Mouse (Mus musculus) MEL (cell line): ENCODE measurements around the gene Gapdh. TPM values are rescaled to one million over a fixed set of nuclear protein-coding genes. Genes with fewer than 3 reads are reported as not detected.

ENCODE experiments used
- DNase-seq: peaks from one replicate; pipeline ENCODE4 v3.0.0; 2011; ENCODE audit warnings: low read depth, low spot score
- H3K27ac ChIP-seq: 2 replicates; pipeline ENCODE4 v1.5.1; 2012; ENCODE audit warnings: low read depth, mild to moderate bottlenecking, control low read depth, low read length, moderate library complexity; ENCODE audit not compliant: control insufficient read depth
- H3K27me3 ChIP-seq, 2 experiments: fragments of 150-350 bp in 1 of 2; sonication (generic) in 1 of 2; 2 replicates each; pipeline ENCODE4 v1.6.1; 2012; ENCODE audit warnings: low read length in 2 of 2, mild to moderate bottlenecking in 2 of 2, improper control_type of control experiment in 1 of 2, moderate library complexity in 1 of 2; ENCODE audit not compliant: insufficient read depth in 2 of 2, control insufficient read depth in 1 of 2
- H3K36me3 ChIP-seq, 2 experiments: 2 replicates each; pipeline ENCODE4 v1.6.1; 2012 to 2014; ENCODE audit warnings: low read length in 2 of 2, improper control_type of control experiment in 1 of 2, inconsistent platforms in 1 of 2, mild to moderate bottlenecking in 1 of 2; ENCODE audit not compliant: insufficient read depth in 2 of 2, control insufficient read depth in 1 of 2
- H3K4me1 ChIP-seq, 2 experiments: fragments of 150-350 bp in 1 of 2; sonication (generic) in 1 of 2; 2 replicates each; pipeline ENCODE4 v1.6.1; 2012; ENCODE audit warnings: low read length in 2 of 2, improper control_type of control experiment in 1 of 2, mild to moderate bottlenecking in 1 of 2; ENCODE audit not compliant: insufficient read depth in 2 of 2, control insufficient read depth in 1 of 2
- H3K4me3 ChIP-seq, 2 experiments: fragments of 150-350 bp in 1 of 2; sonication (generic) in 1 of 2; 2 replicates each; pipeline ENCODE4 v1.5.1; 2012; ENCODE audit warnings: low read depth in 2 of 2, low read length in 2 of 2, mild to moderate bottlenecking in 2 of 2, moderate library complexity in 2 of 2, control low read depth in 1 of 2, improper control_type of control experiment in 1 of 2; ENCODE audit not compliant: control insufficient read depth in 1 of 2, insufficient read depth in 1 of 2
- H3K79me2 ChIP-seq: 2 replicates; pipeline ENCODE4 v1.6.1; 2012; ENCODE audit warnings: mild to moderate bottlenecking, low read length, moderate library complexity; ENCODE audit not compliant: control insufficient read depth, poor library complexity, insufficient read depth
- H3K9ac ChIP-seq: 2 replicates; pipeline ENCODE4 v1.6.1; 2012; ENCODE audit warnings: low read depth, mild to moderate bottlenecking, control low read depth, low read length, moderate library complexity; ENCODE audit not compliant: control insufficient read depth, poor library complexity, severe bottlenecking
- H3K9me3 ChIP-seq: fragments of 150-350 bp; sonication (generic); replicated peaks from 2 replicates; pipeline ENCODE4 v1.6.1; 2012; ENCODE audit warnings: mild to moderate bottlenecking, low read length, improper control_type of control experiment, moderate library complexity; ENCODE audit not compliant: insufficient read depth
- CHD1 ChIP-seq: IDR thresholded peaks from 2 replicates; pipeline ENCODE4 v1.6.1; 2012; ENCODE audit warnings: low read depth, mild to moderate bottlenecking, inconsistent platforms, low read length, improper control_type of control experiment
- CHD2 ChIP-seq: IDR thresholded peaks from 2 replicates; pipeline ENCODE4 v1.6.1; 2011; ENCODE audit warnings: low read length, improper control_type of control experiment
- CTCF ChIP-seq, 3 experiments: IDR thresholded peaks in 2 of 3; conservative IDR thresholded peaks in 1 of 3; 2 replicates each; pipeline ENCODE4 v1.5.1; 2011 to 2012; ENCODE audit warnings: low read length in 3 of 3, low read depth in 2 of 3, mild to moderate bottlenecking in 2 of 3, improper control_type of control experiment in 1 of 3, inconsistent platforms in 1 of 3, mixed read lengths in 1 of 3, moderate library complexity in 1 of 3; ENCODE audit not compliant: control insufficient read depth in 1 of 3, insufficient read depth in 1 of 3, poor library complexity in 1 of 3, severe bottlenecking in 1 of 3
- GATA1 ChIP-seq: IDR thresholded peaks from 2 replicates; pipeline ENCODE4 v1.6.1; 2011; ENCODE audit warnings: low read depth, low read length, improper control_type of control experiment
- MYB ChIP-seq: IDR thresholded peaks from 2 replicates; pipeline ENCODE4 v1.6.1; 2011; ENCODE audit warnings: mild to moderate bottlenecking, low read depth, low read length, improper control_type of control experiment
- POLR2A ChIP-seq, 2 experiments: IDR thresholded peaks; 2 replicates each; pipeline ENCODE4 v1.6.1; 2011 to 2012; ENCODE audit warnings: low read length in 2 of 2, mild to moderate bottlenecking in 2 of 2, control low read depth in 1 of 2, improper control_type of control experiment in 1 of 2, low read depth in 1 of 2, moderate library complexity in 1 of 2; ENCODE audit not compliant: control insufficient read depth in 1 of 2, insufficient read depth in 1 of 2, poor library complexity in 1 of 2
- POLR2AphosphoS2 ChIP-seq: IDR thresholded peaks from 2 replicates; pipeline ENCODE4 v1.6.1; 2011; ENCODE audit warnings: low read length, improper control_type of control experiment
- RAD21 ChIP-seq: IDR thresholded peaks from 2 replicates; pipeline ENCODE4 v1.6.1; 2011; ENCODE audit warnings: mild to moderate bottlenecking, low read depth, low read length, improper control_type of control experiment
- RCOR1 ChIP-seq: IDR thresholded peaks from 2 replicates; pipeline ENCODE4 v1.6.1; 2012; ENCODE audit warnings: low read depth, mild to moderate bottlenecking, inconsistent platforms, low read length, improper control_type of control experiment
- SMC3 ChIP-seq: IDR thresholded peaks from 2 replicates; pipeline ENCODE4 v1.6.1; 2011; ENCODE audit warnings: low read depth, low read length, improper control_type of control experiment
- UBTF ChIP-seq: IDR thresholded peaks from 2 replicates; pipeline ENCODE4 v1.6.1; 2012; ENCODE audit warnings: low read depth, mild to moderate bottlenecking, inconsistent platforms, low read length, improper control_type of control experiment, moderate library complexity, borderline replicate concordance; ENCODE audit not compliant: insufficient read depth
- USF1 ChIP-seq: IDR thresholded peaks from 2 replicates; pipeline ENCODE4 v1.6.1; 2014; ENCODE audit warnings: low read depth, mild to moderate bottlenecking, inconsistent platforms, low read length, improper control_type of control experiment, moderate library complexity
- ZC3H11A ChIP-seq: IDR thresholded peaks from 2 replicates; pipeline ENCODE4 v1.6.1; 2012; ENCODE audit warnings: low read depth, mild to moderate bottlenecking, inconsistent platforms, low read length, improper control_type of control experiment
- ZKSCAN1 ChIP-seq: IDR thresholded peaks from 2 replicates; pipeline ENCODE4 v1.6.1; 2012; ENCODE audit warnings: low read depth, mild to moderate bottlenecking, inconsistent platforms, low read length, improper control_type of control experiment, moderate library complexity
- polyA plus RNA-seq, 2 experiments: library from polyadenylated mRNA; stranded (reverse) in 1 of 2; unstranded in 1 of 2; fragments of >175 nt in 1 of 2; fragments of >200 nt in 1 of 2; gene quantifications; 2 replicates each; pipeline versions ENCODE4 v1.2.1 to v1.2.4; 2012; ENCODE audit warnings: low replicate concordance in 2 of 2, low read depth in 1 of 2; ENCODE audit not compliant: insufficient read length in 2 of 2, insufficient read depth in 1 of 2, missing spikeins in 1 of 2
- total RNA-seq: library from RNA; depleted of rRNA; stranded (reverse); fragments of 300-350 nt; gene quantifications from 2 replicates; pipeline ENCODE4 v1.2.3, GENCODE M21; 2012

Gapdh gene
- total and polyA plus RNA-seq, 3 experiments = 723 to 1,834 TPM; not detected in 1

DNA sequence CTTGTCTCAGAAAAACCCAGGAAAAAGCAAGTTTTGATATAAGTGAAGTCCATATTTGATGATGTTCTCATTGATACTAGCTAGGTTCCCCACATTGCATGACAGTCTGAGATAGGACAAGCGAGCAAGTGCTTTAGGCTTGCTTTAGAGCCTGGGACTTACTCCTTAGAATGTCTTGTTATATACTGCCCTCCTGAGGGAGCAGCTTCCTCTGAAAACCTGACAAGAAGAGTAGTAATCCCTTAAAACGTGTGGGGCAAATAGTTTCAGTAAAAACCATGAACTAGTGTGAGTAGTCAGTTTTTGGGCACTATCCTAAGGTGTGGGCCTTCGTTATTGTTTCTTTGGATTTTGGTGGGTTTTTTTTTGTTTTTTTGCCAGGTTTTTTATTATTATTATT, 23.1 kb downstream of the Gapdh start:
- DNase-seq = peak; percentile 61
- Histone ChIP-seq H3K9me3 (no peaks in the 10 kb centered on the region), H3K27me3 (no peaks in the 10 kb centered on the region), H3K9ac (no peak overlapping the region), H3K4me1 (0 out of 4 replicates have a peak, but pooled peaks cover 0 to 10% of the 10 kb centered on the region in 2 experiments), H3K79me2 (peaks cover 6% of the 10 kb centered on the region; the same call in 1 of the 2 replicates), H3K4me3 (no peak overlapping the region), H3K36me3 (peaks cover 0 to 5% of the 10 kb centered on the region in 2 experiments; a peak in 2 of 4 replicates), H3K27ac (no peak overlapping the region)
- TF ChIP-seq RAD21 = peak; percentile 42
- peak; percentile 28; the same call in 1 of the 2 replicates for TF ChIP-seq ZC3H11A
- 0 out of 4 replicates have a peak, but pooled peaks of 1 of the 2 experiments have one; percentile 7 for TF ChIP-seq POLR2A (IDR thresholded peaks at IDR 0.05; ENCODE audit: control insufficient read depth in 1 of 2, insufficient read depth in 1 of 2, low read depth in 1 of 2, low read length in 2 of 2, poor library complexity in 1 of 2)
- TF ChIP-seq POLR2AphosphoS2 = peak; percentile 34; the same call in 1 of the 2 replicates
- TF ChIP-seq CHD2 = no peak
- peak; percentile 54 for TF ChIP-seq SMC3
- peak in 2 of 3 experiments; percentile 24 to 59; a peak in 3 of 6 replicates for TF ChIP-seq CTCF (IDR thresholded peaks at IDR 0.05 in 2 of 3, conservative IDR thresholded peaks at IDR 0.05 in 1 of 3; ENCODE audit: control insufficient read depth in 1 of 3, insufficient read depth in 1 of 3, low read depth in 2 of 3, low read length in 3 of 3, poor library complexity in 1 of 3, severe bottlenecking in 1 of 3)
- no peak for TF ChIP-seq ZKSCAN1
- no peak for TF ChIP-seq GATA1

DNA sequence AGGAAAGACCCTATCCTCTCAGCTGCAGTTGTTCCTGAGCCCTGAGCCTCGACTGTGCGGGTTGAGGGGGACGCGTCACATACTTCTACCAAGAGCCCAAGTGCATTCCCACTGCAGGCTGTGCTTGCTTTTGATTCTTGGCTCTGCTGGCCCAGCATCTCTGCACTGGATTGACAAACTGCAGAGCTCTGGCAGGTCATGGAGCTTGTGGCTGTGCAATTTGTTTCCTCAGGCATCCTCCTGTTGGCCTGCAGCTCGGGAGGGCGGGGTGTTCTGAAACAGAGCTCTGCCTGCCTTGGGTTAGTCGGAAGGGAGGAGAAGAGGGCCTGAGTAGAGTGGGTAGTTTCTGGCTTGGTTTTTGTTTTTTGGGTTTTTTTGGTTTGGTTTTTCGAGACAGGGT, 23.8 kb downstream of the Gapdh start:
- Histone ChIP-seq H3K9me3 (no peaks in the 10 kb centered on the region), H3K27me3 (no peaks in the 10 kb centered on the region), H3K4me1 (0 out of 4 replicates have a peak, but pooled peaks cover 0 to 10% of the 10 kb centered on the region in 2 experiments), H3K79me2 (peaks cover 9% of the 10 kb centered on the region), H3K27ac (no peak overlapping the region), H3K4me3 (no peak overlapping the region), H3K9ac (no peak overlapping the region), H3K36me3 (peaks cover 0 to 5% of the 10 kb centered on the region in 2 experiments; a peak in 2 of 4 replicates)
- DNase-seq = no peak
- no peak for TF ChIP-seq MYB

DNA sequence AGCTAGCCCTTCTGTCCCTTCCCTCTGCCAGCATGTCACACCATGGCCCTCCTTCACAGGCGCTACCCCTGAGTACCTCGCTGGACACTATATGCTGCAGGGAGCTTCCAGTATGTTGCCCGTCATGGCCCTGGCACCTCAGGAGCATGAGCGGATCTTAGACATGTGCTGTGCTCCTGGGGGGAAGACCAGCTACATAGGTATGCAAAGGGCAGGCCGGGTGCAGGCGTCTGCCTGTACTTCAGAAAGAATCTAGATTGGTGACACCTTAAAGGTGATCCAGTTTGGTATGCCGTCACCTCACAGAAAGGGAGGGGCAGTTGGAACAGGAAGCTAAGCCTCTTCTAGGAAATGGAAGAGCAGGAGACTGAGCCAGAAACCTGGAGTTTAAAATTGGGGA, 26.5 kb downstream of the Gapdh start:
- Histone ChIP-seq H3K9me3 (no peaks in the 10 kb centered on the region), H3K27me3 (no peaks in the 10 kb centered on the region), H3K4me3 (no peak overlapping the region)
- TF ChIP-seq UBTF (no peak), USF1 (no peak), POLR2A (IDR thresholded peaks at IDR 0.05; ENCODE audit: control insufficient read depth in 1 of 2, insufficient read depth in 1 of 2, low read depth in 1 of 2, low read length in 2 of 2, poor library complexity in 1 of 2) (no peak), CHD1 (no peak), RCOR1 (no peak), CHD2 (no peak)
- TF ChIP-seq, all 39 proteins: peak for 0
- DNase-seq = no peak
- H3K27ac ChIP-seq = no peak overlapping the region
- H3K9ac ChIP-seq = no peak overlapping the region
- peaks cover 26% of the 10 kb centered on the region for H3K79me2 ChIP-seq
- H3K4me1 ChIP-seq = peaks cover 0 to 6% of the 10 kb centered on the region in 2 experiments; a peak in 1 of 4 replicates
- peaks cover 8 to 18% of the 10 kb centered on the region in 2 experiments; a peak in 3 of 4 replicates for H3K36me3 ChIP-seq
